Mouse (Mus musculus): ENCODE measurements at regions not wholly inside any gene's neighbourhood (a gene's known extent, or its start where the extent isn't known, plus 50 kb on each side); places are given as distances from the start of the nearest gene placed in this dataset.

DNA sequence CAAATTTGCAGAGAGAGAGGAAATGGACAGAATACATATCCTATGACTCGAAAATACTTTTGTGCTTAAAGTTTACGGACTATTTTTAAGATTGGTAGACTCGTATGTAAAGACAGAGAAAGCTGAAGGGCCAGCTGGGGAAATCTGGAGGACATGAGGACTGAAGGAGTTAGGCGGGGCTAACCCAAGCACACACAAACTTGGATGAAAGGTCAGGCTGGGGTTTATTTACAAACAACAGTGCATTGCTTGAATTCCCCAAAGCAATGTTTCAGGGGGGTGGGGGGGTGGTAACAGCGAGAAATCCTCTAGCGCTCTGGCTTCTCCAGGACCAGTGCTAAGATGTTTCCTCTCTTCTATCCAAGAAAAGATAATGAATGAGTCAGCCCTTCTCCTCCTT lies 68.3 kb downstream of the Ptger2 start:
- DNase-seq (ENCODE audit: low spot score in 2 of 2): no peak

DNA sequence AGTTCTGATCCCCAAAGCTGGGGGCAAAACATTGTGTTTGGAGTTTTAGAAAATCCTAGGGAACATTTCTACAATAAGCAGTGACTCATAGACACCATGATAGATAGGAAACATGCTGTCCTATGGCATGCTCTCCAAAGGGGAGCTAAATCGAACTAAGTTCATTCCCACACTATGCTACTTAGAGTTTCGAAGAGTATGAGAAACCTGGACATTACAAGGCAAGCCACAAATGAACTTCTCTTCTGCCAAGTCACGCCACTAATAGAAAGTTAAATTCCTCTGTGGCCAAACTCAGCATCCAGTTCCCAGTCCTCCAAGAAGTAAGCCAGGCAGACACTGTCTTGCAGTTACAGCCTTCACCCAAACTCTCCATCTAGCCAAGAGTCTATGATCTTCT lies 73.7 kb downstream of the Ptger2 start:
- DNase-seq (ENCODE audit: low spot score in 2 of 2): no peak

DNA sequence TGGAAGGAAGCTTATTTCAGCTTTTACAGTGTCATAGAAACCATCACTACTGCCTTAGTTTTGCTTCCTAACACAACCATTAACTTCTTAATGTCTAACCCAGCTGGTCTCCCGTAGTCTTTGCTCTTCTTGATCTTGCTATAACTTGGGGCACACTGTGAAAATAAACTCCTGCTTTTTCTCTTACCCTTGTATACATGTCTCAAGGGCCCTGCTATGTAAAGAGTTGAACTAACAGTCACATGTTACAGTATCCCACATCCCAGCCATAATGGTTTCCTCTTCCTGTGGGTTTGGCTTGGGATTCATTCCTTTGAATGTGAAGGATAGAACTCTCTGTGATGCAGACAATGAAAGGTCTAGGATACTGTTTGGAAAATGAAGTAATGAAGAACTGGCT lies 76.5 kb downstream of the Ptger2 start:
- DNase-seq (ENCODE audit: low spot score in 2 of 2): no peak

DNA sequence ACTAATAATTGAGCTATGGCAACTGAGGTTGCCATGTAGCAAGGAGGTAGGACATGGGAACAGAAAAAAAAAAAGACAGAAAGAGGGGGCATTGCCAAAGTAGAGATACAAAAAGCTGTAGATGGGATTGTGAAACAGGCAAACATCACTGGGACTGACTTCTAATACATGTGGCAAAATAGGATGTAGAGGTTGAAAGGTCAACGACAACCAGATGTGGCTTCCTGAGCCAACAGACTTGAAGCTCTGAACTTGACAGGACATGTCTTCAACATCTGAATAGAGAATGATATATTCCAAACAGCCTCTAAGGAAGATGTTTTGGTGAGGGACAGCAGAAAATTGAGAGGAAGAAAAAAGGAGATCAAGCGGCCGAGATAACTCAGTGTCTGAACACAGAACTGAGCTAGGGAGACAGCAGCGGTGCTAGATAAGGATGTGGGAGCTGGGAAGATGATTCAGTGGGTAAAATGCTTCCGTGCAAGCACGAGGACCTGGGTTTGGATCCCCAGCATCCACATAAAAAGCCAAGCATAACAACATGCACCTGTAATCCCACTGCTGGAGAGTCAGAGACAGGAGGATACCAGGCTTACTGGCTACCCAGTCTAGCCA lies 81.7 kb downstream of the Ptger2 start:
- no peak for DNase-seq (ENCODE audit: low spot score in 2 of 2)

DNA sequence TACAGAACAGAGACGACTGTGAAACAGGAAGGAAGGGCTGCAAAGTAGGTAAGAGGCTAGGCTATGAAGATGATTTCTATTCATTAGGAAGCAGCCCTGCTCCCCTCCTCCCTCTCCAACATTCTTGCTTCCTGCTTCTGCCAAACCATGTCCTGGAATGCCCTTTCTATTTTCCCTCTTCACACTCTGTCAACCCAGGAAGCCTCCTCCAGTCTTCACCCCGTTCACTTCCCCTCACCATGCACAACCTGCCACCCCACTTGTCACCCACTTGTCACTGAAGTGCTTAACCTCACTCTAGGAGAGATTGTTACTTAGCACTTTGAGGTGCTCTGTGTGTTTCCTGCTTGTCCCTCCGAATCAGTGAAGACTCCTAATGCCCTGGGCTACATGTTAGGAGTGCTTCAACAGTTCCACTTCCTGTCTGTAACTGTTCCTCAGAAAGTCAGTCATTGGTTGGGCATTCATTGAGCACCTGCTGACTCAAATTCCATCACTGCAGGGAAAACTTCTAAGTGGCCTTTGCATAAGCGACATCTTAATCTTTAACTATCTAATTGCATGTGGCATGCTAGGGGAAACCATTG lies 87.0 kb downstream of the Ptger2 start:
- DNase-seq (ENCODE audit: low spot score in 2 of 2): peak in 1 of 2 experiments; percentile 4

DNA sequence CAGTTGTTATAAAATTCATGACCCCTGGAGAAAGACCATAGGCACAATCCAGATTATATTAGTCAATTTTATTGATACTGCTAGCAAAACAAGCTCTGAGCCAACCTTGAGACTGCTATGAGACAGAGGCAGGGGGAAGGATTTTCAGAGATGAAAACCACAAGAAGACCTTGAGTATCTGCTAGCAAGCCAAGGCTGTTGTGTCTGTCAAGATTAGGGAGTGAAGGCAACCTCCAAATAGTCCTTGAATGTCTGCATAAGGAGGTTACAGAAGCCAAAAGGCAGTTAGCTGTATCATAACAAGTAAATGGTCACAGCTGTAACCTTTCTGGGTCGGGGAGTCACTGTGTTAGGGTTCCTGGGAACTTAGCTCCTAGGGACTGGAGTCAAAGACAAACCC lies 89.2 kb downstream of the Ptger2 start:
- DNase-seq (ENCODE audit: low spot score in 2 of 2): no peak

DNA sequence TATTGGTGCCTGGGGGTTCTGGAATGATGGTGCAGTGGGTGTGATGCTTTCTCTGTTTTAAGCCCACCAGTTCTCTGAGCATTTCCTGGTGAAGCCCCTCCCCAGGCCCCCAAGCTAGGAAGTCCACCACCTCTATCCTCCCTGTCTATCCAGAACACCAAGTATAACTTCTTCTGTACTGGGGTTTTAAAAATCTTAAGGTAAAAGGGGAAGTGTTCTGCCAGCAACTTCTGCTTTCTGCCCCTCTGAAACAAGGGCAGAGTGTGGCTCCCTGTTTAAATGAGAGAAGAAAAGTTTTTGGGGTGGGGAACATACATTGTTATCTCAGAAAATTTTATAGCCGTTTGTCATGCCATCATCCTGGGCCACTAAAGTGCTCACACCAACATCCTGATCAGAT lies 91.8 kb downstream of the Ptger2 start:
- peak; percentile 61 to 70 for DNase-seq (ENCODE audit: low spot score in 2 of 2)

DNA sequence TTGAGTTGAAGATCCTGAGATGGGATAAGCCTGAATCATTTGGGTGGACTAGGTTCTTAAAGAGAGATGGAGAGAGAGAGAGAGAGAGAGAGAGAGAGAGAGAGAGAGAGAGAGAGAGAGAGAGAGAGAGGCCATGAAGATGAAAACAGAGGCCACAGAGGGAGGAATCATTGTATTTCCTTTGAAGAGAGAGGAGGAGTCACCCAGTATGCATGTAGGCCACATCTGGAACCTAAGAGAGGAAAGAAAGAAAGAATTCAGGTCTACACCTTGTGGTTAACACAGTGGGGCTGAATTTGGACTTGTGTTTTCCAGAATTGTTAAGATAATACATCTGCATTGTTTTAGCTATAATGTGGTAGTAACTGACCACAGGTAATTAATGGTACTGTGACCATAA lies 92.2 kb downstream of the Ptger2 start:
- DNase-seq (ENCODE audit: low spot score in 2 of 2): no peak

DNA sequence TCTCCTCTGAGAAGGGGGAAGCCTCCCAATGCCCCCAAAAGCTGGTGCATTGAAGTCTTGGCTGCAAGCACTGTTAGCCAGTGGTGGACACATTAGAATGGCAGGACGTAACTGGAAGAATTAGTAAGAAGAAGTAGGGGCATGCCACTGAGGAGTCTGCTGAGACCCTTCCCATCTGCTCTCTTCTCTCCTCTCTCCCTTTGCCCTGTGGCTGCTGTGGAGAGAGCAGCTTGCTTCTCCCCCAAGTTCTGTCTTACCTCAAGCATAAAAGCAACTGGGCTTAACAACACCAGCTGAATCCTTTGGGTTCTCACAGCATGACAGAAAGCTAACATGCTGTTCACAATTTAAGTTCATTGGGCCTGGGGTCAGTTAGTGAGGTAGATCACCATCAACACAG lies 95.1 kb downstream of the Ptger2 start:
- DNase-seq (ENCODE audit: low spot score in 2 of 2): no peak
